Mouse (Mus musculus) ovary, postnatal 10 days (tissue): ENCODE results near the gene Fam217b.

Experiments used
- DNase-seq: peaks from one replicate; pipeline ENCODE4 v3.0.0; 2022; ENCODE audit warnings: low spot score

Fam217b gene

GRCm38 (mm10) chr2:178414261-178415149, at the start of gene Fam217b, which contains the start of gene Ppp1r3d:
TSS of gene Fam217b (plus strand) at chr2:178414524.
TSS of gene Ppp1r3d (minus strand) at chr2:178414472.
- no peak for DNase-seq

GRCm38 (mm10) chr2:178407053-178407815, 7.1 kb upstream of the Fam217b start, which contains the start of gene Sycp2:
TSS of gene Sycp2 (minus strand) at chr2:178407685.
- DNase-seq = no peak

GRCm38 (mm10) chr2:178409024-178409423, 5.3 kb upstream of the Fam217b start:
- DNase-seq = no peak

- no peak for DNase-seq
These were observed 4.0 kb upstream of the Fam217b start for GRCm38 (mm10) chr2:178410286-178410685.

- no peak for DNase-seq
These were observed 1.7 kb upstream of the Fam217b start for GRCm38 (mm10) chr2:178412598-178412997.

- no peak for DNase-seq
These were observed 1.2 kb upstream of the Fam217b start for GRCm38 (mm10) chr2:178413081-178413480.

- no peak for DNase-seq
These were observed 653 bp upstream of the Fam217b start for GRCm38 (mm10) chr2:178413481-178414260.

- no peak for DNase-seq
These were observed 775 bp downstream of the Fam217b start for GRCm38 (mm10) chr2:178415150-178415448.

GRCm38 (mm10) chr2:178416427-178416826, 2.1 kb downstream of the Fam217b start:
- no peak for DNase-seq

GRCm38 (mm10) chr2:178416970-178417369, 2.6 kb downstream of the Fam217b start:
- no peak for DNase-seq

GRCm38 (mm10) chr2:178420576-178420975, 6.3 kb downstream of the Fam217b start:
- DNase-seq = no peak

- no peak for DNase-seq
These were observed 7.3 kb downstream of the Fam217b start for GRCm38 (mm10) chr2:178421603-178422002.

GRCm38 (mm10) chr2:178422186-178422585, 7.9 kb downstream of the Fam217b start:
- no peak for DNase-seq

- no peak for DNase-seq
These were observed 8.9 kb downstream of the Fam217b start for GRCm38 (mm10) chr2:178423223-178423622.

GRCm38 (mm10) chr2:178426229-178426628, 11.9 kb downstream of the Fam217b start:
- DNase-seq = no peak

- DNase-seq = no peak
These were observed 12.9 kb downstream of the Fam217b start for GRCm38 (mm10) chr2:178427181-178427580.

- no peak for DNase-seq
These were observed 13.9 kb downstream of the Fam217b start for GRCm38 (mm10) chr2:178428183-178428582.

GRCm38 (mm10) chr2:178428676-178429075, 14.4 kb downstream of the Fam217b start:
- no peak for DNase-seq

GRCm38 (mm10) chr2:178429426-178429825, 15.1 kb downstream of the Fam217b start:
- no peak for DNase-seq

GRCm38 (mm10) chr2:178430231-178430630, 15.9 kb downstream of the Fam217b start, which contains the start of gene Cdh26:
TSS of gene Cdh26 (plus strand) at chr2:178430531.
- no peak for DNase-seq

GRCm38 (mm10) chr2:178433495-178433894, 19.2 kb downstream of the Fam217b start:
- DNase-seq = no peak

- DNase-seq = no peak
These were observed 19.6 kb downstream of the Fam217b start for GRCm38 (mm10) chr2:178433903-178434302.
